Mouse (Mus musculus): ENCODE measurements around the gene Cir1.

DNA sequence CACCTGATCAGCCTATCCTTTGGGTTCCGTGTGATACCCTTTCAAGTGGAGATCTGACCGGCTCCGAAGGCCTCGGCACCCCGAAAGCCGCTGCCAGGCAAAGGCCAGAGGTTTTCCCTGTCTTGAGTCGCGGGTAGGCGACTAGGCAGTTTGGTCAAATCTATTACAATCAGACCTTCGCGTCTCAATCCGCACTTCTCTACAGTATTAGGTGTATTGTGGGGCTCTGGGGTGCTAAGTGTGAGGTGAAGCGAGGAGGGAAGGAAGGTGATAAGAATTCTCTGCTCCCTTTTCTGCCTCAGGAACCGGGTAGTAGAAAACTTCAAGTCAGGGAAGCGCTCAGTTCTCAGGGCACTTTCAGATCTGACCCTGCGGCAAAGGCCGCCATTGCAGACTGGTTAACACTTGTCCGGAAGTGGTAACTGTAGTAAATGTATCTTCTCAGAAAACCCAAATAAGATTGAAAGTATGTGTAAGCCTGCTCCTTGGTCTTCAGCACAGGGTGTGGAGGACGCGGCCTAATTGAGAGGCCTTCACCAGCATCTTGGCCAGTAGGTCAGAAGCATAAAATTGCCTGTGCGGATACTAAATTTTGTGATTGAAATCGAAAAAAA, 31.3 kb downstream of the Cir1 start:
- TF ChIP-seq CTCF (IDR thresholded peaks at IDR 0.05; ENCODE audit: low read depth), result no peak
- TF ChIP-seq EP300 (IDR thresholded peaks at IDR 0.05; ENCODE audit: low read depth), result no peak
